Mouse (Mus musculus): ENCODE measurements around the gene Mfsd14b. TPM values are rescaled to one million over a fixed set of nuclear protein-coding genes. Genes with fewer than 3 reads are reported as not detected.

Mfsd14b gene
- total RNA-seq (2021), result 10 to 100 TPM; 45.0 to 48.0 TPM

- DNase-seq (ENCODE audit: low spot score in 2 of 2), result peak; percentile 91 to 97
- intact Hi-C loops (cut with DNase I), result loop anchor here (1.0 to 5.0 kb wide), 3 partner anchors 129 to 745 kb away; no protein-coding TSS in a partner anchor
Measured at GRCm38 (mm10) chr13:65112459-65113110, at the start of gene Mfsd14b. Gene Mfsd14b (minus strand): TSS chr13:65112975.

GRCm38 (mm10) chr13:65149940-65150339 lies 37.2 kb upstream of the Mfsd14b start, which contains the start of gene Olfr466:
Gene Olfr466 (plus strand): TSS chr13:65150240.
- DNase-seq (ENCODE audit: low spot score in 2 of 2), result no peak
- intact Hi-C loops (cut with DNase I), result no loop called here

GRCm38 (mm10) chr13:65137789-65138188 lies 25.0 kb upstream of the Mfsd14b start, which contains the start of gene Olfr465-ps1:
Gene Olfr465-ps1 (plus strand): TSS chr13:65138089.
- no peak for DNase-seq (ENCODE audit: low spot score in 2 of 2)
- intact Hi-C loops (cut with DNase I), result no loop called here

- no peak for DNase-seq (ENCODE audit: low spot score in 2 of 2)
- intact Hi-C loops (cut with DNase I), result loop anchor here (5.0 kb wide), 1 partner anchor 90 kb away; no protein-coding TSS in a partner anchor
Measured at GRCm38 (mm10) chr13:65127063-65127847, 14.5 kb upstream of the Mfsd14b start.

- no peak for DNase-seq (ENCODE audit: low spot score in 2 of 2)
- intact Hi-C loops (cut with DNase I), result no loop called here
Measured at GRCm38 (mm10) chr13:65122111-65122510, 9.3 kb upstream of the Mfsd14b start.

- intact Hi-C loops (cut with DNase I), result no loop called here
- no peak for DNase-seq (ENCODE audit: low spot score in 2 of 2)
Measured at GRCm38 (mm10) chr13:65120984-65121383, 8.2 kb upstream of the Mfsd14b start.

- intact Hi-C loops (cut with DNase I), result loop anchor here (5.0 kb wide), 2 partner anchors 666 to 746 kb away; no protein-coding TSS in a partner anchor
- no peak for DNase-seq (ENCODE audit: low spot score in 2 of 2)
Measured at GRCm38 (mm10) chr13:65113239-65113638, 464 bp upstream of the Mfsd14b start.

- intact Hi-C loops (cut with DNase I), result loop anchor here (1.0 to 5.0 kb wide), 3 partner anchors 129 to 745 kb away; no protein-coding TSS in a partner anchor
- DNase-seq (ENCODE audit: low spot score in 2 of 2), result no peak
Measured at GRCm38 (mm10) chr13:65111961-65112360, 814 bp downstream of the Mfsd14b start.

GRCm38 (mm10) chr13:65101232-65101631 lies 11.5 kb downstream of the Mfsd14b start:
- DNase-seq (ENCODE audit: low spot score in 2 of 2), result no peak
- intact Hi-C loops (cut with DNase I), result no loop called here

GRCm38 (mm10) chr13:65100678-65101077 lies 12.1 kb downstream of the Mfsd14b start:
- DNase-seq (ENCODE audit: low spot score in 2 of 2), result no peak
- intact Hi-C loops (cut with DNase I), result no loop called here

GRCm38 (mm10) chr13:65097018-65097417 lies 15.8 kb downstream of the Mfsd14b start:
- no peak for DNase-seq (ENCODE audit: low spot score in 2 of 2)
- intact Hi-C loops (cut with DNase I), result no loop called here

GRCm38 (mm10) chr13:65095923-65096322 lies 16.9 kb downstream of the Mfsd14b start:
- no peak for DNase-seq (ENCODE audit: low spot score in 2 of 2)

GRCm38 (mm10) chr13:65069969-65070368 lies 42.8 kb downstream of the Mfsd14b start:
- intact Hi-C loops (cut with DNase I), result no loop called here

More at GRCm38 (mm10) chr13:65095923-65096322, 16.9 kb downstream of the Mfsd14b start:
- intact Hi-C loops (cut with DNase I), result no loop called here

GRCm38 (mm10) chr13:65052660-65053059 lies 60.1 kb downstream of the Mfsd14b start, which contains the start of gene Prss47:
Gene Prss47 (minus strand): TSS chr13:65052760.
- no peak for DNase-seq (ENCODE audit: low spot score in 2 of 2)
- intact Hi-C loops (cut with DNase I), result no loop called here

More at GRCm38 (mm10) chr13:65069969-65070368, 42.8 kb downstream of the Mfsd14b start:
- DNase-seq (ENCODE audit: low spot score in 2 of 2), result no peak

- intact Hi-C loops (cut with DNase I), result loop anchor here (5.0 kb wide), 1 partner anchor 92 kb away; no protein-coding TSS in a partner anchor
- DNase-seq (ENCODE audit: low spot score in 2 of 2), result peak; percentile 3 to 6
Measured at GRCm38 (mm10) chr13:65035057-65035456, 77.7 kb downstream of the Mfsd14b start.

GRCm38 (mm10) chr13:65032758-65033157 lies 80.0 kb downstream of the Mfsd14b start, which contains the start of gene Spata31d1c:
Gene Spata31d1c (plus strand): TSS chr13:65033058.
- intact Hi-C loops (cut with DNase I), result no loop called here
- no peak for DNase-seq (ENCODE audit: low spot score in 2 of 2)
